Mouse (Mus musculus) G1E (cell line): Measurements from ENCODE around the gene Rsg1. TPM values are rescaled to one million over a fixed set of nuclear protein-coding genes. Genes with fewer than 3 reads are reported as not detected.
A peak's percentile ranks its signal among the peaks of the same experiment; 100 is the strongest.

Source experiments
- ATAC-seq: 2 replicates; pipeline ENCODE4 v1.8.0; 2016; ENCODE audit warnings: mild to moderate bottlenecking; ENCODE audit not compliant: insufficient number of reproducible peaks, poor library complexity, low FRiP score, severe bottlenecking; ENCODE audit errors: extremely low read depth
- DNase-seq: peaks from one replicate; pipeline ENCODE4 v3.0.0; 2012; ENCODE audit warnings: low spot score
- H3K27me3 ChIP-seq: 2 replicates; pipeline ENCODE4 v1.6.1; 2012; ENCODE audit warnings: mild to moderate bottlenecking, low read length, inconsistent platforms; ENCODE audit not compliant: insufficient read depth
- H3K36me3 ChIP-seq: replicated peaks from 2 replicates; pipeline ENCODE3; 2012; ENCODE audit warnings: mild to moderate bottlenecking, inconsistent platforms
- H3K4me1 ChIP-seq: 2 replicates; pipeline ENCODE4 v1.6.1; 2012; ENCODE audit warnings: low read depth, low read length, inconsistent platforms, mixed read lengths; ENCODE audit not compliant: insufficient read depth
- H3K4me3 ChIP-seq: 2 replicates; pipeline ENCODE4 v1.5.1; 2012; ENCODE audit warnings: low read depth, mild to moderate bottlenecking, inconsistent platforms, low read length, moderate library complexity, mixed read lengths
- H3K9me3 ChIP-seq: replicated peaks from 2 replicates; pipeline ENCODE4 v1.6.1; 2012; ENCODE audit warnings: inconsistent platforms
- CTCF ChIP-seq: IDR thresholded peaks from 2 replicates; pipeline ENCODE4 v1.5.1; 2012; ENCODE audit warnings: low read depth, low read length, inconsistent platforms, mixed read lengths
- GATA1 ChIP-seq: IDR thresholded peaks from 2 replicates; pipeline ENCODE4 v1.6.1; 2012; ENCODE audit warnings: borderline replicate concordance, low read length, inconsistent platforms, mixed read lengths
- GATA2 ChIP-seq: IDR thresholded peaks from 2 replicates; pipeline ENCODE4 v1.6.1; 2012; ENCODE audit warnings: low read depth, low read length, inconsistent platforms, borderline replicate concordance
- POLR2AphosphoS5 ChIP-seq: IDR thresholded peaks from 2 replicates; pipeline ENCODE4 v1.6.1; 2012; ENCODE audit warnings: low read depth, low read length, inconsistent platforms; ENCODE audit not compliant: insufficient replicate concordance
- TAL1 ChIP-seq: conservative IDR thresholded peaks from 2 replicates; pipeline ENCODE4 v1.6.1; 2012; ENCODE audit warnings: low read depth, low read length, inconsistent platforms, mixed read lengths
- polyA plus RNA-seq: library from polyadenylated mRNA; stranded (reverse); fragments of >175 nt; gene quantifications from 2 replicates; pipeline ENCODE4 v1.2.3, GENCODE M21; 2012
- total RNA-seq, 2 experiments: library from RNA; stranded (forward) in 1 of 2; stranded (reverse) in 1 of 2; fragments of 200-1000 nt in 1 of 2; fragments of >200 nt in 1 of 2; fragmentation: Nextera tagmentation in 1 of 2; gene quantifications; 2 replicates each; pipeline ENCODE4 v1.2.3; 2014 to 2017

Rsg1 gene
- total and polyA plus RNA-seq, 3 experiments, result 0.56 to 2.0 (median 1.6) TPM

GRCm38 (mm10) chr4:141249383-141249782, 35.6 kb downstream of the Rsg1 start:
- Histone ChIP-seq H3K9me3 (peaks cover 6% of the 10 kb centered on the region; the same call in 1 of the 2 replicates), H3K36me3 (no peaks in the 10 kb centered on the region), H3K27me3 (peaks cover 14% of the 10 kb centered on the region), H3K4me3 (no peak overlapping the region), H3K4me1 (no peaks in the 10 kb centered on the region)
- DNase-seq (no peak), ATAC-seq (no peak)
- TF ChIP-seq CTCF (no peak), TAL1 (no peak), GATA2 (no peak), POLR2AphosphoS5 (no peak), GATA1 (no peak)

- H3K4me3 ChIP-seq, result no peak overlapping the region
- H3K27me3 ChIP-seq, result peaks cover 9% of the 10 kb centered on the region; the same call in 1 of the 2 replicates
Measured at GRCm38 (mm10) chr4:141251071-141251470, 37.3 kb downstream of the Rsg1 start.

GRCm38 (mm10) chr4:141252641-141253040, 38.9 kb downstream of the Rsg1 start:
- H3K9me3 ChIP-seq, result peaks cover 3% of the 10 kb centered on the region; the same call in 1 of the 2 replicates
- H3K4me3 ChIP-seq, result no peak overlapping the region
- DNase-seq (no peak), ATAC-seq (no peak)
- TF ChIP-seq GATA1 (no peak), POLR2AphosphoS5 (no peak), TAL1 (no peak), GATA2 (no peak)
- H3K27me3 ChIP-seq, result peaks cover 9% of the 10 kb centered on the region; the same call in 1 of the 2 replicates
- H3K4me1 ChIP-seq, result no peaks in the 10 kb centered on the region
- no peaks in the 10 kb centered on the region for H3K36me3 ChIP-seq

More at GRCm38 (mm10) chr4:141251071-141251470, 37.3 kb downstream of the Rsg1 start:
- DNase-seq (no peak), ATAC-seq (no peak)
- TF ChIP-seq POLR2AphosphoS5, result no peak
- TF ChIP-seq TAL1, result no peak
- TF ChIP-seq CTCF, result no peak
- TF ChIP-seq GATA1, result no peak
- no peak for TF ChIP-seq GATA2
- Histone ChIP-seq H3K4me1 (no peaks in the 10 kb centered on the region), H3K36me3 (no peaks in the 10 kb centered on the region), H3K9me3 (peaks cover 6% of the 10 kb centered on the region; the same call in 1 of the 2 replicates)

- DNase-seq (no peak), ATAC-seq (no peak)
- Histone ChIP-seq H3K36me3 (no peaks in the 10 kb centered on the region), H3K4me1 (no peaks in the 10 kb centered on the region), H3K9me3 (no peaks in the 10 kb centered on the region), H3K4me3 (no peak overlapping the region), H3K27me3 (peaks cover 9% of the 10 kb centered on the region; the same call in 1 of the 2 replicates)
- TF ChIP-seq GATA1, result no peak
- TF ChIP-seq TAL1, result no peak
- TF ChIP-seq GATA2, result no peak
- no peak for TF ChIP-seq POLR2AphosphoS5
- no peak for TF ChIP-seq CTCF
Measured at GRCm38 (mm10) chr4:141254234-141254633, 40.5 kb downstream of the Rsg1 start.

- ATAC-seq (no peak), DNase-seq (no peak)
- Histone ChIP-seq H3K9me3 (no peaks in the 10 kb centered on the region), H3K4me3 (no peak overlapping the region), H3K27me3 (peaks cover 9% of the 10 kb centered on the region; the same call in 1 of the 2 replicates), H3K4me1 (no peaks in the 10 kb centered on the region), H3K36me3 (no peaks in the 10 kb centered on the region)
- TF ChIP-seq GATA1 (no peak), POLR2AphosphoS5 (no peak), CTCF (peak; percentile 80)
Measured at GRCm38 (mm10) chr4:141257440-141257839, 43.7 kb downstream of the Rsg1 start.

GRCm38 (mm10) chr4:141259413-141259812, 45.7 kb downstream of the Rsg1 start:
- no peak for TF ChIP-seq GATA2
- TF ChIP-seq CTCF, result no peak
- no peak for ATAC-seq
- H3K4me1 ChIP-seq, result no peaks in the 10 kb centered on the region
- H3K9me3 ChIP-seq, result no peaks in the 10 kb centered on the region; the same call in 1 of the 2 replicates
- peaks cover 3% of the 10 kb centered on the region; the same call in 1 of the 2 replicates for H3K27me3 ChIP-seq
- DNase-seq, result no peak
- no peak overlapping the region for H3K4me3 ChIP-seq
- H3K36me3 ChIP-seq, result no peaks in the 10 kb centered on the region
